Mouse (Mus musculus) small intestine, adult 2 months (tissue): ENCODE measurements around the gene Bin2.

ENCODE experiments used
- CTCF ChIP-seq: fragments of 200-500 bp; IDR thresholded peaks from 2 replicates; pipeline ENCODE4 v1.5.1; 2012; ENCODE audit warnings: low read depth, mild to moderate bottlenecking, control low read depth, inconsistent platforms, low read length, moderate library complexity, mixed read lengths; ENCODE audit not compliant: insufficient replicate concordance, insufficient read length; ENCODE audit errors: extremely low read depth
- POLR2A ChIP-seq: fragments of 200-500 bp; IDR thresholded peaks from 2 replicates; pipeline ENCODE4 v1.6.1; 2012; ENCODE audit warnings: low read depth, mild to moderate bottlenecking, control low read depth, inconsistent platforms, low read length, moderate library complexity

DNA sequence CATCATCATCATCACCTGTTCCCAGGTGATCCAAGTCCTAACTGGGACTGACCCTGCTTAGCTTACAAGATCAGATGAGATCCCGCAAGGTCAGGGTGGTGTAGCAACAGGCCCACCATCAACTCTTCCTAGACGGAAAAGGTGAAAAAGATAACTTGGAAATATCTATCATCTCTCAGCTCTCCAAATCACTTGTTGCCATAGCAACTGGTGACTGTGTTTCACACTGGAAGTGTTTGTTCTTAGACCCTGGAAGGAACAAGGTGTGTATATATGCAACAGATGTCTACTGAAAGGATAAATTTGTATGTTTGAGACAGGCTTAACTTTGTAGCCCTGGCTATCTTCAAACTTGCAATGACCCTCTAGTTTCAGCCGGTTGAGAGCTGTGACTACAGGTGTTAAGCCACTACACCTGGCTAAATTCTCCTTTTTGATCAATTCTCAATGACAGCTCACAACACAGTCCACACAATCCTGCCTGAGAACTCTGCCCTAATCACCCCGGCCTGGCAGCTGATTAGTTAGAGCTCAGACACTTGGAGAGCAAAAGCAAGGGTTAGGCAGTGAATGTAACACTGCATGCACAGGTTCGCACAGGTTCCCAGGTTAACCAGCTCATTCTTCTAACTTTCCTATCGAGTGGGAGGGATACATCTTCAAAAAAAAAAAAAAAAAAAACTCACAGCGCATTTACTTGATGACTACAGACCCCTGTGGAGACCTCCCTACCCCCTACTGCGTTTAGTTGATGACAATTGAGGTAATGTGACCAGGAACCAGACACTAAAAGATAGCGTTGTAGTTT is 3.7 kb downstream of the Bin2 start:
- TF ChIP-seq POLR2A (no peak), CTCF (no peak)
